Mouse (Mus musculus) cortical plate, adult 2 months (tissue): ENCODE results near the gene 4930568D16Rik.

Source experiments
- CTCF ChIP-seq: fragments of 200-500 bp; IDR thresholded peaks from 2 replicates; pipeline ENCODE4 v1.5.1; 2011; ENCODE audit warnings: mild to moderate bottlenecking, control low read depth, low read length; ENCODE audit not compliant: insufficient read depth; ENCODE audit errors: extremely low read depth
- POLR2A ChIP-seq: fragments of 200-500 bp; IDR thresholded peaks from 2 replicates; pipeline ENCODE4 v1.6.1; 2011; ENCODE audit warnings: mild to moderate bottlenecking, low read length, control low read depth; ENCODE audit not compliant: insufficient read depth; ENCODE audit errors: extremely low read depth

GRCm38 (mm10) chr2:35402391-35402790, 34.9 kb upstream of the 4930568D16Rik start:
- TF ChIP-seq POLR2A, result no peak
- TF ChIP-seq CTCF, result no peak
